Mouse (Mus musculus): Measurements from ENCODE around the gene Dnase2b. TPM values are rescaled to one million over a fixed set of nuclear protein-coding genes. Genes with fewer than 3 reads are reported as not detected.

Dnase2b gene
- polyA plus RNA-seq, 1 experiment from 2014 or later, result not detected

DNA sequence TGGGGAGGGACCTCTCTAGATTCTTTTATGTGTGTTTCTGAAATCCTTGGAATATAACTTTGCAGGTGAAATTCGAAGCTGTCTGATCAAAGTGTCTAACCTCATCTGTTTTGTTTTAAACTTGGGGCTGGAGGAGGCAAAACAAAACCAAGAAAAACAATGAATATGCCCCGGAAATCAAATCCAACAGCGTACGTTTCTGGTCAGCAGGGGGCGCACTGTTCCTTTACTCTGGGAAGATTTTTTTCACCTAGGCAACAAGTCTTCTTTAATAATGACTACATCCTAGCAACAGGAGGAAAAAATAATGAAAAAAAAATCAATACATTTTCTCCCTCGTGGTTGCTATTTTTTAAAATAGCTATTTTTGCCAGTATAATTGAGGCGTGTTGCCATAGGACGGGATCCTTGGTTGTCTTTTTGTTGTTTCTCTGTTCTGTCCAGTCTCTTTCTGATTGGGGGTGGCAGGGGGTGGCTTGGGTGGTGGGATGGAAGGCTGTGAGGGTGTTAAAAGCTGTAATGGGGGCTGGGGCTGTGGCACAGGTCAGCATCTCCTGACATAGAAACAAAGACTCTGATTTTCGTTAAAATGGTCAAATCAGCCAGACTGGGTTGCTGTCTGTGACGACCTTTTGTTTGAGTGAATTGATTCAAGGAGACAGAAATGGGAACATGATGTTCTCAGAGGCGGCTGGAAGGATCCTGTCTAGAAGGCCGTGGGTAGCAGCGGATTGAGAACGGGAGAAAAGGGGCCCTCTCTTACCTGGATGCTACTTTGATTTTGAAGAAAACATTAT is 50.9 kb downstream of the Dnase2b start:
- Histone ChIP-seq H3K36me3 (no peaks in the 10 kb centered on the region), H3K4me2 (no peak overlapping the region), H3K4me1 (replicated peaks) (no peaks in the 10 kb centered on the region), H3K9ac (no peak overlapping the region), H3K27ac (replicated peaks) (no peak overlapping the region), H3K27me3 (no peaks in the 10 kb centered on the region), H3K4me3 (no peak overlapping the region), H3K9me3 (no peaks in the 10 kb centered on the region)
- 36% methylated on average over 14 of the region's 14 CpGs for WGBS
- no peak for ATAC-seq (ENCODE audit: low read depth)

DNA sequence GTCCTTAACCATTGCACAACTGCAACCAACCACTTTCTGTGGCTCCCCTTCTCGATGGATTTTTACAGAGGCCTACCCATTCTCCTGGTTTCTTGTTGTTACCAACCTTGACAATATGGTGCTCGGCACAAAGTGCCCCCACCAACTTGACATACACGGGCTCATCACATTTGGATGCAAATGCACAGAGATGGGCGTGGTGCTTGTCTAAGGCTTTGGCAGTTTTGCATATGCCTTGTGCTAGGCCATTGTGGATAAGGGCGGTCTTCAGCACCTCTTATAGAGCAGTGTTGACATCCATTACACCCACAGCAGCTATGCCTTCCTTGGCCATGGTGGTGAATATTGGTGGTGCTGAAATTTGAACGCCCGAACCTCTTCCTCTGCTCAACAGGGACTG is 52.5 kb downstream of the Dnase2b start:
- 93% methylated on average over 7 of the region's 7 CpGs for WGBS
- no peak overlapping the region for H3K27ac ChIP-seq (replicated peaks)
- H3K36me3 ChIP-seq, result no peaks in the 10 kb centered on the region
- no peaks in the 10 kb centered on the region for H3K4me1 ChIP-seq (replicated peaks)
- H3K4me3 ChIP-seq, result no peak overlapping the region
- no peaks in the 10 kb centered on the region for H3K9me3 ChIP-seq
- H3K27me3 ChIP-seq, result no peaks in the 10 kb centered on the region
- H3K4me2 ChIP-seq, result no peak overlapping the region
- no peak overlapping the region for H3K9ac ChIP-seq
- ATAC-seq (ENCODE audit: low read depth), result no peak

DNA sequence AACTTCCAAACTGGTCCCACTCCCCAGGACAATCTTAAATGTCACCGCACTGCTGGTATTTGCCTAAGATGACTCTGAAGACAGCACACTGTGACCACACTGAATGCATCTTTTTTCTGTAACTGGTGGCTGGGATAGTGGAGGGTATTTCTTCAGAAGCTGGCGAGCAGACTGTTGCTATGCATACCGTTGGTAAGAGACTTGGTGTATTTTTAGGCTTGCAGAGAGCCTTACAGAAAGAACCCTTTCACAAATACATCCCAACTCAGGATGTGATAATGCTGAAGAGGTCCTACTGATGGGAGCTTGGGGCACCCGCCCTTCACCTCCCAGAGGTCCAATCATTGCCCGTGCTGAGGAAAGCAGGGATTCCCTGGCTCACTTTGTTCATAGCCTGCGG is 57.9 kb downstream of the Dnase2b start:
- 88% methylated on average over 6 of the region's 6 CpGs for WGBS

DNA sequence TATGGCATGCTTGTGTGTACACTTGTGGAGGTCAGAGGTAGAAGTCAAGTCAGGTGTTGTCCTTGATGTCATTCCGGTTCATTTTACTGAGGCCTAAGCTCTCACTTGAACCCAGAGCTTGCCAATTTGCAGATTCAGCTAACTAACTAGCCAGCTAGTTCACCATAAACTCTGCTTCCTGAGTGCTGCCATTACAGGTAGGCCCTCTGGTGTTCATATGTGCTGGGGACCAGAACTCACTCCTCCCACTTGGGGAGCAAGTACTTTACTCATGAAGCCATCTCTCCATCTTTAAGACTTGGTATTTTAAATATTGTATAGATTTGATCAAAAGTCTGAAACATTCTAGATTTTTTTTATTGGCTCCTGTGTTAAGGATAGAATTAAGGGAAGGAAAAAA is 58.8 kb downstream of the Dnase2b start:
- H3K4me1 ChIP-seq (replicated peaks), result no peaks in the 10 kb centered on the region
- WGBS, result 92% methylated on average over 1 of the region's 1 CpGs
- no peaks in the 10 kb centered on the region for H3K36me3 ChIP-seq
- H3K9ac ChIP-seq, result no peak overlapping the region
- H3K4me2 ChIP-seq, result no peak overlapping the region
- H3K9me3 ChIP-seq, result no peaks in the 10 kb centered on the region
- no peak for ATAC-seq (ENCODE audit: low read depth)
- no peak overlapping the region for H3K4me3 ChIP-seq
- H3K27ac ChIP-seq (replicated peaks), result no peak overlapping the region
- no peaks in the 10 kb centered on the region for H3K27me3 ChIP-seq

More for the DNA sequence above, 57.9 kb downstream of the Dnase2b start:
- no peaks in the 10 kb centered on the region for H3K36me3 ChIP-seq
- no peaks in the 10 kb centered on the region for H3K9me3 ChIP-seq
- H3K4me1 ChIP-seq (replicated peaks), result no peaks in the 10 kb centered on the region
- no peak overlapping the region for H3K4me2 ChIP-seq
- no peak overlapping the region for H3K4me3 ChIP-seq
- H3K27ac ChIP-seq (replicated peaks), result no peak overlapping the region
- ATAC-seq (ENCODE audit: low read depth), result no peak
- H3K27me3 ChIP-seq, result no peaks in the 10 kb centered on the region
- H3K9ac ChIP-seq, result no peak overlapping the region

DNA sequence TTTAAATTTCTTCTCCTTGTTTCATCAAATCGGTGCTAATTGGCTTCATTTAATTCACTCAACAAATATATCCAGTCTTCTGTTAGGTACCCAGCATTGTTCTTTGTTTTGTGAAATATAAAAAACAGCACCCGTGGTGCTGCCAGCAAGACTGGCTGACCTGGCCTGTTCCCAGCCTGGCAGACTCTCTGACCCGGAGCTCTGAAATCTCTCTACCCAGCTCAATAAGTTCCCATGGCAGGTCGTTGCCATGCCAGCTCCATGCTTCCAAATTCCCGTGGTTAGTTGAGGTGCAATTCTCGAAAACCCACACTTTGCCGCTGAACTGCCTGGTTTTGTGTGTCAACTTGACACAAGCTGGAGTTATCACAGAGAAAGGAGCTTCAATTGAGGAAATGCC is 60.6 kb downstream of the Dnase2b start:
- Histone ChIP-seq H3K27me3 (no peaks in the 10 kb centered on the region), H3K27ac (replicated peaks) (no peak overlapping the region), H3K4me2 (no peak overlapping the region), H3K4me3 (no peak overlapping the region), H3K4me1 (replicated peaks) (no peaks in the 10 kb centered on the region), H3K9me3 (no peaks in the 10 kb centered on the region), H3K9ac (no peak overlapping the region), H3K36me3 (no peaks in the 10 kb centered on the region)
- ATAC-seq (ENCODE audit: low read depth), result no peak
- WGBS, result 86% methylated on average over 7 of the region's 7 CpGs

DNA sequence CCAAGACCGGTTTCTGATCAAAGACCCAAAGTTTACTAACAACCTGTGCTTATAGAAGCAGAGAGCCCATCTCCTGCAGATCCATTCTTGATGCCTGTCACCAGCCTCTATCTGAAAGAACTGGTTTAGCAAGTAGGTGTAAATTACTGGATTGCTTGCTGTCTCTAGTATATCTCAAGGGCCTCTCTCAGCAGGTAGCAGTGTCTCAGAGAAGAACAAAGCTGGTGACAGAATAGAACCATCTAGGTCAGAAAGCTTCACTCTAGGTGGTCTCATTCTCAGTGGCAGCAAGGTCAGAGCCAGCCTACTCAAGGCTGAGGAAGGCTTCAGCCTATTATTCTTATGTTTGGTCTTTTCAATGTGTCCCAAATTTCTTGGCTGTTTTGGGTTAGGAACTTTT is 71.8 kb downstream of the Dnase2b start:
- H3K9me3 ChIP-seq, result 0 out of 2 replicates have a peak, but pooled peaks cover 5% of the 10 kb centered on the region
- no peak overlapping the region for H3K4me3 ChIP-seq
- no peaks in the 10 kb centered on the region for H3K4me1 ChIP-seq (replicated peaks)

DNA sequence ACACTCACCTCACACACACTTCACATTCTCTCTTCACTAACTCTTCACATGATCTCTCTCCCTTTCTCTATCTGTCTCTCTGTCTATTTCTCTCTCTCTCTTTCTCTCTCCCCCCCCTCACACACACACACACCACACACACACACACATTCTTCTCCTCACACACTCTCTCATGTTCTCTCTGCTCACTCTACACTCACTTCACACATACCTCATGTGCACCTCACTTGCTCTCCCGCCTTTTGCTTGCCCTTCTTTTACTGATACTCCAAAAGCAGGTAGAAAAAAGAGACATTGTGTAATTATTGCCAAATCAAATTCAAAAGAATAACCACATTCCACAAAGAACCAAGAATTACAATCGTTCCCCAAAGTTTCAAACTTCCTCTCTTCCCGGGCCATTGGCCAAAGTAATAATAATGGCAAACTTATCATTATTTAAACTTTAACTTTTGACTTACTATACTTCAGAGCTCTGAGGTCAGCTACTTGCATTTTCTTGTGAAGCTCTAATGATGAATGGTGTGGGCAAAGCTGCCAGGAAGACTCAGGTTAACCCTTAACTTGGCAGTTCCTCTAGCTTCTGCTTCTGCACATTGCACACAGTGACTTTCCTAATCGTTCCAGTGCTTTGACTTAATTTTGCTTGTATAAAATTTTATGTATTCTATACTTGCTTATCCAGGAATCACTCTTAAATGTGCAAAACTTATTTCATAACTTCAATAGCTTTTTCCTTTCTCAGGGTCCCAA is 74.7 kb downstream of the Dnase2b start:
- H3K4me1 ChIP-seq (replicated peaks), result no peaks in the 10 kb centered on the region
- H3K27ac ChIP-seq (replicated peaks), result no peak overlapping the region
- no peaks in the 10 kb centered on the region for H3K36me3 ChIP-seq
- no peak overlapping the region for H3K9ac ChIP-seq
- 87% methylated on average over 4 of the region's 4 CpGs for WGBS
- no peak for ATAC-seq (ENCODE audit: low read depth)
- 0 out of 2 replicates have a peak, but pooled peaks cover 5% of the 10 kb centered on the region for H3K9me3 ChIP-seq
- no peak overlapping the region for H3K4me2 ChIP-seq
- H3K4me3 ChIP-seq, result no peak overlapping the region
- H3K27me3 ChIP-seq, result no peaks in the 10 kb centered on the region

More for the DNA sequence above, 71.8 kb downstream of the Dnase2b start:
- WGBS, result 10% methylated on average over 1 of the region's 1 CpGs
- Histone ChIP-seq H3K27me3 (no peaks in the 10 kb centered on the region), H3K36me3 (no peaks in the 10 kb centered on the region), H3K9ac (no peak overlapping the region), H3K4me2 (no peak overlapping the region), H3K27ac (replicated peaks) (no peak overlapping the region)
- ATAC-seq (ENCODE audit: low read depth), result no peak

DNA sequence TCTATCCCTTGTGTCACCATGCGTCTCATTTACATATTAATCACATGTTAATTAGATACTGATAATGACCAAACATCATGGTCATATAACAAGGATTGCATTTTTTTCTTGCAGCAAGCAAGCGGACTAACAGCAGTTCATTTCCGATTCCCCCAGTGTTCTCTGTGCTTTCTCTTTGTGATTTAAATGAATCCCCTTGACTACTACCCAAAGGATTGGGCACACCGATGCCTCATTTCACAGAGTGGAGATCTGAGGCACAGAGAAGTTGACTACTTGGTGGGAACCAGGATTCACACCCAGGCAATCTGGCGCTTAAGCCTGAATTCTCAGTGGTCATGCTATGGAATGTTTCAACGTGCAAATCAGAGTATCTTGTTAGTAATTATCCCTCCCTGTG is 80.4 kb downstream of the Dnase2b start:
- Histone ChIP-seq H3K27ac (replicated peaks) (no peak overlapping the region), H3K4me1 (replicated peaks) (no peaks in the 10 kb centered on the region), H3K9me3 (no peaks in the 10 kb centered on the region), H3K27me3 (no peaks in the 10 kb centered on the region), H3K4me3 (no peak overlapping the region), H3K36me3 (no peaks in the 10 kb centered on the region), H3K9ac (no peak overlapping the region), H3K4me2 (no peak overlapping the region)
- no peak for ATAC-seq (ENCODE audit: low read depth)
- WGBS, result 59% methylated on average over 6 of the region's 6 CpGs

Other genes with a start within 250 kb of the Dnase2b start
- 13.4 and 15.1 TPM in 2 replicates for gene Ssx2ip, start 211.0 kb downstream of the Dnase2b start, polyA plus RNA-seq (2015; fragmentation: Nextera tagmentation; extraction: Ambion mirVana)
- 5.7 and 6.4 TPM in 2 replicates for gene Ctbs, start 165.8 kb downstream of the Dnase2b start, polyA plus RNA-seq (2015; fragmentation: Nextera tagmentation; extraction: Ambion mirVana)
- gene Spata1, start 115.8 kb downstream of the Dnase2b start, polyA plus RNA-seq (2015; fragmentation: Nextera tagmentation; extraction: Ambion mirVana), result 6.2 and 7.2 TPM in 2 replicates
- 547 and 548 TPM in 2 replicates for gene Gng5, start 115.8 kb downstream of the Dnase2b start, polyA plus RNA-seq (2015; fragmentation: Nextera tagmentation; extraction: Ambion mirVana)
- 53.3 and 54.2 TPM in 2 replicates for gene Rpf1, start 94.2 kb downstream of the Dnase2b start, polyA plus RNA-seq (2015; fragmentation: Nextera tagmentation; extraction: Ambion mirVana)
- not detected in 2 replicates for gene Uox, start 45.2 kb downstream of the Dnase2b start, polyA plus RNA-seq (2015; fragmentation: Nextera tagmentation; extraction: Ambion mirVana)
- gene 4930503B20Rik, start 35.7 kb upstream of the Dnase2b start, polyA plus RNA-seq (2015; fragmentation: Nextera tagmentation; extraction: Ambion mirVana), result not detected in 2 replicates
- 0.61 and 0.65 TPM in 2 replicates for gene Samd13, start 70.0 kb upstream of the Dnase2b start, polyA plus RNA-seq (2015; fragmentation: Nextera tagmentation; extraction: Ambion mirVana)
- gene Prkacb, start 197.4 kb upstream of the Dnase2b start, polyA plus RNA-seq (2015; fragmentation: Nextera tagmentation; extraction: Ambion mirVana), result 133 and 140 TPM in 2 replicates
- gene Ttll7, start 236.8 kb upstream of the Dnase2b start, polyA plus RNA-seq (2015; fragmentation: Nextera tagmentation; extraction: Ambion mirVana), result 16.5 and 20.8 TPM in 2 replicates

All from neural tube, embryonic 13.5 days (tissue).